Mouse (Mus musculus): Measurements from ENCODE around the gene 2510009E07Rik.

2510009E07Rik gene

GRCm38 (mm10) chr16:21636156-21636853 lies 58.2 kb downstream of the 2510009E07Rik start:
- DNase-seq (ENCODE audit: low read depth) = peak; percentile 67

- DNase-seq (ENCODE audit: low read depth) = no peak
Observed at GRCm38 (mm10) chr16:21634460-21634859, 60.0 kb downstream of the 2510009E07Rik start.

GRCm38 (mm10) chr16:21631815-21632222 lies 62.6 kb downstream of the 2510009E07Rik start:
- peak; percentile 59 for DNase-seq (ENCODE audit: low read depth)

GRCm38 (mm10) chr16:21630614-21631013 lies 63.9 kb downstream of the 2510009E07Rik start:
- DNase-seq (ENCODE audit: low read depth) = no peak

GRCm38 (mm10) chr16:21628061-21628591 lies 66.3 kb downstream of the 2510009E07Rik start:
- no peak for DNase-seq (ENCODE audit: low read depth)

- no peak for DNase-seq (ENCODE audit: low read depth)
Observed at GRCm38 (mm10) chr16:21627248-21627647, 67.2 kb downstream of the 2510009E07Rik start.

GRCm38 (mm10) chr16:21625784-21626634 lies 68.5 kb downstream of the 2510009E07Rik start:
- DNase-seq (ENCODE audit: low read depth) = no peak

GRCm38 (mm10) chr16:21620630-21621029 lies 73.8 kb downstream of the 2510009E07Rik start:
- DNase-seq (ENCODE audit: low read depth) = no peak

GRCm38 (mm10) chr16:21615802-21616201 lies 78.7 kb downstream of the 2510009E07Rik start:
- DNase-seq (ENCODE audit: low read depth) = peak; percentile 56

- no peak for DNase-seq (ENCODE audit: low read depth)
Observed at GRCm38 (mm10) chr16:21610473-21610872, 84.0 kb downstream of the 2510009E07Rik start.

- no peak for DNase-seq (ENCODE audit: low read depth)
Observed at GRCm38 (mm10) chr16:21608176-21608865, 86.1 kb downstream of the 2510009E07Rik start.

- peak; percentile 6 for DNase-seq (ENCODE audit: low read depth)
Observed at GRCm38 (mm10) chr16:21607651-21608040, 86.8 kb downstream of the 2510009E07Rik start.

GRCm38 (mm10) chr16:21607021-21607650 lies 87.3 kb downstream of the 2510009E07Rik start:
- DNase-seq (ENCODE audit: low read depth) = no peak

- DNase-seq (ENCODE audit: low read depth) = no peak
Observed at GRCm38 (mm10) chr16:21606249-21607020, 88.0 kb downstream of the 2510009E07Rik start.

GRCm38 (mm10) chr16:21604354-21604753 lies 90.1 kb downstream of the 2510009E07Rik start:
- DNase-seq (ENCODE audit: low read depth) = no peak
